Mouse (Mus musculus) cerebellum, adult 18-20 months (tissue): ENCODE data around the gene Tmx4.

ENCODE experiments used
- DNase-seq, 2 experiments: peaks; one replicate each; pipeline ENCODE4 v3.0.0; 2021

Gene Tmx4

GRCm38 (mm10) chr2:134552358-134552757 lies 91.6 kb downstream of the Tmx4 start:
- DNase-seq = no peak

GRCm38 (mm10) chr2:134549770-134550169 lies 94.2 kb downstream of the Tmx4 start:
- DNase-seq = peak; percentile 51 to 63

- no peak for DNase-seq
Observed at GRCm38 (mm10) chr2:134545116-134545515, 98.8 kb downstream of the Tmx4 start.

- DNase-seq = no peak
Observed at GRCm38 (mm10) chr2:134544321-134545065, 99.5 kb downstream of the Tmx4 start.
